Mouse (Mus musculus): ENCODE data around the gene Prss38. TPM values are rescaled to one million over a fixed set of nuclear protein-coding genes. Genes with fewer than 3 reads are reported as not detected.

Prss38 gene
- polyA plus RNA-seq (2012; ENCODE audit: insufficient read depth, low replicate concordance): not detected in 2 replicates

GRCm38 (mm10) chr11:59375475-59375874, at the start of gene Prss38:
Gene Prss38, minus strand, starts transcription at chr11:59375657.
- Histone ChIP-seq H3K36me3 (replicated peaks; ENCODE audit: low read length) (no peaks in the 10 kb centered on the region), H3K27me3 (replicated peaks) (peaks cover 58% of the 10 kb centered on the region), H3K9me3 (peaks cover 3% of the 10 kb centered on the region; the same call in 1 of the 2 replicates), H3K4me3 (replicated peaks) (peak within 1 kb of the TSS; percentile 25), H3K4me1 (0 out of 2 replicates have a peak, but pooled peaks cover 3% of the 10 kb centered on the region)
- TF ChIP-seq FLI1 (IDR thresholded peaks at IDR 0.05; ENCODE audit: low read length) (no peak), GATA1 (IDR thresholded peaks at IDR 0.05; ENCODE audit: borderline replicate concordance, low read length) (no peak)

- no peak for TF ChIP-seq FLI1 (IDR thresholded peaks at IDR 0.05; ENCODE audit: low read length)
- TF ChIP-seq GATA1 (IDR thresholded peaks at IDR 0.05; ENCODE audit: borderline replicate concordance, low read length): no peak
- peaks cover 65% of the 10 kb centered on the region for H3K36me3 ChIP-seq (replicated peaks; ENCODE audit: low read length)
Measured at GRCm38 (mm10) chr11:59423010-59423588, 47.6 kb upstream of the Prss38 start.

GRCm38 (mm10) chr11:59421967-59422366, 46.5 kb upstream of the Prss38 start:
- Histone ChIP-seq H3K27me3 (replicated peaks) (peaks cover 71% of the 10 kb centered on the region), H3K36me3 (replicated peaks; ENCODE audit: low read length) (peaks cover 62% of the 10 kb centered on the region), H3K4me1 (peaks cover 81% of the 10 kb centered on the region), H3K4me3 (replicated peaks) (peak overlapping the region; percentile 83), H3K9me3 (peaks cover 4% of the 10 kb centered on the region; the same call in 1 of the 2 replicates)
- TF ChIP-seq FLI1 (IDR thresholded peaks at IDR 0.05; ENCODE audit: low read length) (no peak), GATA1 (IDR thresholded peaks at IDR 0.05; ENCODE audit: borderline replicate concordance, low read length) (no peak)

More at GRCm38 (mm10) chr11:59423010-59423588, 47.6 kb upstream of the Prss38 start:
- Histone ChIP-seq H3K9me3 (peaks cover 4% of the 10 kb centered on the region; the same call in 1 of the 2 replicates), H3K4me1 (peaks cover 71% of the 10 kb centered on the region), H3K4me3 (replicated peaks) (no peak overlapping the region), H3K27me3 (replicated peaks) (peaks cover 70% of the 10 kb centered on the region)

DNA sequence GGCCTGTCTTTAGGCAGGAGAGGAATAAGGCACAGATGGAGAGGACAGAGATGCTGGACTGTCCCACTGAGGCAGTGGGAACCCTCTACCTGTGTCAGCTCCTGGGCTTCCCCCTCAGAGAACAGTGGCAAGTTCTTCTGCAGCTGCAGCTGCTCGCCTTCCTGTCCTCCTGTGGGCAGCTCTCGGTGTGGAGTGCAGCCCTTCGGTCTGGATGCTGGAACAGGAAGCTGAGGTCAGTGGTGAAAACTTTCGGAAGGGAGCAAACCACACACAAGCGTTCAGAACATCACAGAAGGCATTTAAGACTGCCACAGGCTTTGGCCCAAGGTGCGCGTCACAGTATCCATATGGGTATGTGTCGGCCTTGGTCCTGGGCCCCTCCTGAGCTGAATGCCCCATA, 46.0 kb upstream of the Prss38 start:
- H3K9me3 ChIP-seq: peaks cover 4% of the 10 kb centered on the region; the same call in 1 of the 2 replicates
- H3K4me1 ChIP-seq: peaks cover 80% of the 10 kb centered on the region
- peaks cover 62% of the 10 kb centered on the region for H3K36me3 ChIP-seq (replicated peaks; ENCODE audit: low read length)
- peaks cover 71% of the 10 kb centered on the region for H3K27me3 ChIP-seq (replicated peaks)
- TF ChIP-seq FLI1 (IDR thresholded peaks at IDR 0.05; ENCODE audit: low read length): no peak
- no peak for TF ChIP-seq GATA1 (IDR thresholded peaks at IDR 0.05; ENCODE audit: borderline replicate concordance, low read length)
- peak overlapping the region; percentile 79 for H3K4me3 ChIP-seq (replicated peaks)

DNA sequence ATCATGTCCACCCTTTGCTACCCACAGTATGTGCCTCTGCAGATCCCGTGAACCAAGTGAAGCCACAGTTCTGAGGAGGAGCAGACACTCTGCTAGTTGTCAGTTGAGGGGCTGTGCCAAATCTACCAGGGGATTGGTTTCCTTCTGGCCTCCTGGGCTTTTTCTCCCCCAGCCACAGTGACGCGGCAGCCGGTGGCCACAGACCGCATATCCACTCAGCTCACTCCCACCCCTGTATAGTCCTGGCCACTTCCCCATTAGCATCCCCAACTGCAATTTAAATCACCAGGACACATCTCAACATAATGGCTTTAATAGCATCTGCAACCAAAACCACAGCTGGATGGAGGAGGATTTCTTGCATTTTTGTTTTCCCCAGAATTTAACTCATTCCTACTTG, 43.3 kb upstream of the Prss38 start:
- H3K36me3 ChIP-seq (replicated peaks; ENCODE audit: low read length): peaks cover 54% of the 10 kb centered on the region

GRCm38 (mm10) chr11:59412999-59413863, 37.8 kb upstream of the Prss38 start:
- Histone ChIP-seq H3K27me3 (replicated peaks) (peaks cover 74% of the 10 kb centered on the region), H3K9me3 (peaks cover 4% of the 10 kb centered on the region), H3K4me1 (peaks cover 55% of the 10 kb centered on the region), H3K4me3 (replicated peaks) (no peak overlapping the region), H3K36me3 (replicated peaks; ENCODE audit: low read length) (peaks cover 59% of the 10 kb centered on the region)
- TF ChIP-seq FLI1 (IDR thresholded peaks at IDR 0.05; ENCODE audit: low read length) (no peak), GATA1 (IDR thresholded peaks at IDR 0.05; ENCODE audit: borderline replicate concordance, low read length) (no peak)

More for the DNA sequence above, 43.3 kb upstream of the Prss38 start:
- Histone ChIP-seq H3K9me3 (peaks cover 4% of the 10 kb centered on the region), H3K4me1 (peaks cover 73% of the 10 kb centered on the region), H3K4me3 (replicated peaks) (peak overlapping the region; percentile 64), H3K27me3 (replicated peaks) (peaks cover 74% of the 10 kb centered on the region)
- TF ChIP-seq GATA1 (IDR thresholded peaks at IDR 0.05; ENCODE audit: borderline replicate concordance, low read length) (no peak; the same call in 2 of the 3 replicates), FLI1 (IDR thresholded peaks at IDR 0.05; ENCODE audit: low read length) (no peak)

GRCm38 (mm10) chr11:59412058-59412457, 36.6 kb upstream of the Prss38 start:
- peaks cover 44% of the 10 kb centered on the region for H3K4me1 ChIP-seq
- H3K9me3 ChIP-seq: peaks cover 4% of the 10 kb centered on the region
- no peak overlapping the region for H3K4me3 ChIP-seq (replicated peaks)
- H3K36me3 ChIP-seq (replicated peaks; ENCODE audit: low read length): peaks cover 65% of the 10 kb centered on the region
- TF ChIP-seq GATA1 (IDR thresholded peaks at IDR 0.05; ENCODE audit: borderline replicate concordance, low read length) (no peak), FLI1 (IDR thresholded peaks at IDR 0.05; ENCODE audit: low read length) (no peak)
- H3K27me3 ChIP-seq (replicated peaks): peaks cover 77% of the 10 kb centered on the region

GRCm38 (mm10) chr11:59410851-59411250, 35.4 kb upstream of the Prss38 start:
- Histone ChIP-seq H3K4me1 (peaks cover 44% of the 10 kb centered on the region), H3K27me3 (replicated peaks) (peaks cover 78% of the 10 kb centered on the region), H3K36me3 (replicated peaks; ENCODE audit: low read length) (peaks cover 71% of the 10 kb centered on the region), H3K9me3 (peaks cover 4% of the 10 kb centered on the region), H3K4me3 (replicated peaks) (no peak overlapping the region)
- TF ChIP-seq GATA1 (IDR thresholded peaks at IDR 0.05; ENCODE audit: borderline replicate concordance, low read length): no peak
- TF ChIP-seq FLI1 (IDR thresholded peaks at IDR 0.05; ENCODE audit: low read length): no peak

- Histone ChIP-seq H3K4me3 (replicated peaks) (no peak overlapping the region), H3K9me3 (no peaks in the 10 kb centered on the region), H3K36me3 (replicated peaks; ENCODE audit: low read length) (peaks cover 67% of the 10 kb centered on the region), H3K4me1 (peaks cover 32% of the 10 kb centered on the region), H3K27me3 (replicated peaks) (peaks cover 77% of the 10 kb centered on the region)
- TF ChIP-seq FLI1 (IDR thresholded peaks at IDR 0.05; ENCODE audit: low read length): no peak
- no peak for TF ChIP-seq GATA1 (IDR thresholded peaks at IDR 0.05; ENCODE audit: borderline replicate concordance, low read length)
Measured at GRCm38 (mm10) chr11:59405761-59406160, 30.3 kb upstream of the Prss38 start.

Data from megakaryocyte, embryonic 14.5 days (primary cell).